Mouse (Mus musculus): ENCODE results near the gene Galnt6. TPM values are rescaled to one million over a fixed set of nuclear protein-coding genes. Genes with fewer than 3 reads are reported as not detected.

Galnt6 gene
- total and polyA plus RNA-seq, 2 experiments = 0.42 to 0.46 TPM

GRCm38 (mm10) chr15:100715399-100715993, 13.7 kb downstream of the Galnt6 start:
- Histone ChIP-seq H3K4me1 (ENCODE audit: control insufficient read depth, insufficient read depth, low read length) (no peaks in the 10 kb centered on the region), H3K36me3 (ENCODE audit: control insufficient read depth, insufficient read depth, low read length) (no peaks in the 10 kb centered on the region), H3K4me3 (ENCODE audit: insufficient read depth, low read depth, low read length) (no peak overlapping the region), H3K27me3 (ENCODE audit: control insufficient read depth, insufficient read depth, low read length) (no peaks in the 10 kb centered on the region), H3K79me2 (ENCODE audit: control insufficient read depth, insufficient read depth, low read length) (no peaks in the 10 kb centered on the region), H3K27ac (replicated peaks; ENCODE audit: insufficient read depth, low read depth, low read length) (no peak overlapping the region), H3K9ac (ENCODE audit: low read depth, low read length) (no peak overlapping the region)
- no peak for TF ChIP-seq POLR2A (IDR thresholded peaks at IDR 0.05; ENCODE audit: extremely low read depth, insufficient read depth, low read length)
- TF ChIP-seq CTCF (IDR thresholded peaks at IDR 0.05; ENCODE audit: low read depth, low read length) = no peak
- WGBS = 85% methylated on average over 9 of the region's 9 CpGs
- DNase-seq (ENCODE audit: extremely low read depth, low read depth, low spot score) = no peak

- Histone ChIP-seq H3K79me2 (ENCODE audit: control insufficient read depth, insufficient read depth, low read length) (no peaks in the 10 kb centered on the region), H3K36me3 (ENCODE audit: control insufficient read depth, insufficient read depth, low read length) (no peaks in the 10 kb centered on the region), H3K27ac (replicated peaks; ENCODE audit: insufficient read depth, low read depth, low read length) (no peak overlapping the region), H3K27me3 (ENCODE audit: control insufficient read depth, insufficient read depth, low read length) (no peaks in the 10 kb centered on the region), H3K4me3 (ENCODE audit: insufficient read depth, low read depth, low read length) (no peak overlapping the region), H3K9ac (ENCODE audit: low read depth, low read length) (no peak overlapping the region), H3K4me1 (ENCODE audit: control insufficient read depth, insufficient read depth, low read length) (no peaks in the 10 kb centered on the region)
- TF ChIP-seq POLR2A (IDR thresholded peaks at IDR 0.05; ENCODE audit: extremely low read depth, insufficient read depth, low read length) (no peak), CTCF (IDR thresholded peaks at IDR 0.05; ENCODE audit: low read depth, low read length) (no peak)
- WGBS = 74% methylated on average over 8 of the region's 8 CpGs
- no peak for DNase-seq (ENCODE audit: extremely low read depth, low read depth, low spot score)
Measured at GRCm38 (mm10) chr15:100714470-100714869, 14.7 kb downstream of the Galnt6 start.

GRCm38 (mm10) chr15:100710838-100711237, 18.3 kb downstream of the Galnt6 start:
- Histone ChIP-seq H3K4me3 (ENCODE audit: insufficient read depth, low read depth, low read length) (no peak overlapping the region), H3K27ac (replicated peaks; ENCODE audit: insufficient read depth, low read depth, low read length) (no peak overlapping the region), H3K27me3 (ENCODE audit: control insufficient read depth, insufficient read depth, low read length) (no peaks in the 10 kb centered on the region), H3K9ac (ENCODE audit: low read depth, low read length) (no peak overlapping the region), H3K79me2 (ENCODE audit: control insufficient read depth, insufficient read depth, low read length) (no peaks in the 10 kb centered on the region), H3K4me1 (ENCODE audit: control insufficient read depth, insufficient read depth, low read length) (no peaks in the 10 kb centered on the region), H3K36me3 (ENCODE audit: control insufficient read depth, insufficient read depth, low read length) (no peaks in the 10 kb centered on the region)
- 86% methylated on average over 6 of the region's 6 CpGs for WGBS
- DNase-seq (ENCODE audit: extremely low read depth, low read depth, low spot score) = no peak
- TF ChIP-seq CTCF (IDR thresholded peaks at IDR 0.05; ENCODE audit: low read depth, low read length) (no peak), POLR2A (IDR thresholded peaks at IDR 0.05; ENCODE audit: extremely low read depth, insufficient read depth, low read length) (no peak)

GRCm38 (mm10) chr15:100708433-100709078, 20.6 kb downstream of the Galnt6 start:
- H3K9ac ChIP-seq (ENCODE audit: low read depth, low read length) = no peak overlapping the region
- WGBS = 56% methylated on average over 8 of the region's 8 CpGs
- no peaks in the 10 kb centered on the region for H3K36me3 ChIP-seq (ENCODE audit: control insufficient read depth, insufficient read depth, low read length)
- H3K79me2 ChIP-seq (ENCODE audit: control insufficient read depth, insufficient read depth, low read length) = no peaks in the 10 kb centered on the region
- H3K27me3 ChIP-seq (ENCODE audit: control insufficient read depth, insufficient read depth, low read length) = no peaks in the 10 kb centered on the region
- no peak overlapping the region for H3K4me3 ChIP-seq (ENCODE audit: insufficient read depth, low read depth, low read length)
- no peak for DNase-seq (ENCODE audit: extremely low read depth, low read depth, low spot score)
- H3K27ac ChIP-seq (replicated peaks; ENCODE audit: insufficient read depth, low read depth, low read length) = no peak overlapping the region
- no peaks in the 10 kb centered on the region for H3K4me1 ChIP-seq (ENCODE audit: control insufficient read depth, insufficient read depth, low read length)
- TF ChIP-seq POLR2A (IDR thresholded peaks at IDR 0.05; ENCODE audit: extremely low read depth, insufficient read depth, low read length) = no peak
- no peak for TF ChIP-seq CTCF (IDR thresholded peaks at IDR 0.05; ENCODE audit: low read depth, low read length)

GRCm38 (mm10) chr15:100706226-100706625, 22.9 kb downstream of the Galnt6 start:
- H3K79me2 ChIP-seq (ENCODE audit: control insufficient read depth, insufficient read depth, low read length) = no peaks in the 10 kb centered on the region
- WGBS = 77% methylated on average over 8 of the region's 8 CpGs
- H3K4me1 ChIP-seq (ENCODE audit: control insufficient read depth, insufficient read depth, low read length) = no peaks in the 10 kb centered on the region
- no peaks in the 10 kb centered on the region for H3K27me3 ChIP-seq (ENCODE audit: control insufficient read depth, insufficient read depth, low read length)
- no peak overlapping the region for H3K4me3 ChIP-seq (ENCODE audit: insufficient read depth, low read depth, low read length)
- H3K36me3 ChIP-seq (ENCODE audit: control insufficient read depth, insufficient read depth, low read length) = no peaks in the 10 kb centered on the region
- H3K27ac ChIP-seq (replicated peaks; ENCODE audit: insufficient read depth, low read depth, low read length) = no peak overlapping the region
- peak; percentile 20 for DNase-seq (ENCODE audit: extremely low read depth, low read depth, low spot score)
- TF ChIP-seq CTCF (IDR thresholded peaks at IDR 0.05; ENCODE audit: low read depth, low read length) = no peak
- TF ChIP-seq POLR2A (IDR thresholded peaks at IDR 0.05; ENCODE audit: extremely low read depth, insufficient read depth, low read length) = no peak
- H3K9ac ChIP-seq (ENCODE audit: low read depth, low read length) = no peak overlapping the region

- no peak for DNase-seq (ENCODE audit: extremely low read depth, low read depth, low spot score)
- H3K4me1 ChIP-seq (ENCODE audit: control insufficient read depth, insufficient read depth, low read length) = no peaks in the 10 kb centered on the region
Measured at GRCm38 (mm10) chr15:100705376-100705775, 23.8 kb downstream of the Galnt6 start.

More at GRCm38 (mm10) chr15:100705376-100705775, 23.8 kb downstream of the Galnt6 start:
- H3K27ac ChIP-seq (replicated peaks; ENCODE audit: insufficient read depth, low read depth, low read length) = no peak overlapping the region
- H3K9ac ChIP-seq (ENCODE audit: low read depth, low read length) = no peak overlapping the region
- WGBS = 74% methylated on average over 1 of the region's 1 CpGs
- no peaks in the 10 kb centered on the region for H3K79me2 ChIP-seq (ENCODE audit: control insufficient read depth, insufficient read depth, low read length)
- TF ChIP-seq CTCF (IDR thresholded peaks at IDR 0.05; ENCODE audit: low read depth, low read length) (no peak), POLR2A (IDR thresholded peaks at IDR 0.05; ENCODE audit: extremely low read depth, insufficient read depth, low read length) (no peak)
- no peak overlapping the region for H3K4me3 ChIP-seq (ENCODE audit: insufficient read depth, low read depth, low read length)
- no peaks in the 10 kb centered on the region for H3K36me3 ChIP-seq (ENCODE audit: control insufficient read depth, insufficient read depth, low read length)
- no peaks in the 10 kb centered on the region for H3K27me3 ChIP-seq (ENCODE audit: control insufficient read depth, insufficient read depth, low read length)
